8 mouse cellular contexts compared by ENCODE assay signal in genomic region chr3:153296375-153297068, GRCm38 (mm10).
DNase-seq lines count a peak whose midpoint lies in the region; ATAC-seq lines count a peak whose summit lies in the region.
"Had no signal": no experiment of that assay in that cellular context is flagged by ENCODE, and none has a peak within 500 bp of the region (broad histone marks: within the 10 kb centered on the region; RNA-seq: fewer than 3 reads in every experiment).

No protein-coding gene starts in this region.

- no peaks in the 10 kb centered on the region for H3K27me3 ChIP-seq in forebrain, embryonic 12.5 days

- DNase-seq in left cerebral cortex, postnatal 36 days (ENCODE audit: low spot score in 2 of 2): peak; percentile 28 to 32
- no peak for DNase-seq in left cerebral cortex, adult 8-10 months (ENCODE audit: low spot score in 2 of 2)
- DNase-seq in layer of hippocampus, postnatal 10 days (ENCODE audit: low spot score in 2 of 2): peak; percentile 66 to 79
- DNase-seq in right cerebral cortex, postnatal 4 days: peak; percentile 22
- no peak for DNase-seq in cerebellum, postnatal 10 days
- no peak for DNase-seq in ovary, postnatal 36 days (ENCODE audit: low spot score)

- H3K27ac ChIP-seq in forebrain, embryonic 12.5 days: 0 out of 2 replicates have a peak overlapping the region, but pooled peaks have one; percentile 15

- no peaks in the 10 kb centered on the region; the same call in 1 of the 2 replicates for H3K4me1 ChIP-seq in forebrain, embryonic 12.5 days

- H3K9ac ChIP-seq in forebrain, embryonic 12.5 days: no peak overlapping the region

- H3K4me2 ChIP-seq in forebrain, embryonic 12.5 days: peak overlapping the region; percentile 18; the same call in 1 of the 2 replicates

- ATAC-seq in forebrain, embryonic 12.5 days (ENCODE audit: low FRiP score): peak; percentile 90; the same call in 1 of the 2 replicates

- H3K9me3 ChIP-seq in forebrain, embryonic 12.5 days: no peaks in the 10 kb centered on the region

- no peaks in the 10 kb centered on the region for H3K36me3 ChIP-seq in forebrain, embryonic 12.5 days (replicated peaks)

- intact Hi-C loops in left cerebral cortex, postnatal 36 days (cut with DNase I): no loop called here

- H3K4me3 ChIP-seq in forebrain, embryonic 12.5 days (replicated peaks): no peak overlapping the region
- H3K4me3 ChIP-seq: erythroblast, embryonic 14.5 days had no signal

- 48% methylated on average over 22 of the region's 22 CpGs for WGBS in forebrain, embryonic 12.5 days

Comparison
In these comparisons a context has a peak if more than half of its experiments do, and no peak if none do; other contexts are left out.
1. DNase-seq: peak in left cerebral cortex, postnatal 36 days (2 of 2), layer of hippocampus, postnatal 10 days (2 of 2) and right cerebral cortex, postnatal 4 days (single experiment); none in left cerebral cortex, adult 8-10 months (0 of 2), cerebellum, postnatal 10 days (0 of 2) and ovary, postnatal 36 days (single experiment).